Comparison of ENCODE assay signal across 22 mouse cellular contexts in genomic region chr4:45371261-45371660, GRCm38 (mm10). TPM values are rescaled to one million over a fixed set of nuclear protein-coding genes. Genes with fewer than 3 reads are reported as not detected.
A peak's percentile ranks its signal among the peaks of the same experiment; 100 is the strongest.
DNase-seq lines count a peak whose midpoint lies in the region; ATAC-seq and TF ChIP-seq lines count a peak whose summit lies in the region.
"Had no signal": no experiment of that assay in that cellular context is flagged by ENCODE, and none has a peak within 500 bp of the region (broad histone marks: within the 10 kb centered on the region; RNA-seq: fewer than 3 reads in every experiment).

No protein-coding gene starts in this region.

- no peak overlapping the region for H3K9ac ChIP-seq in lung, embryonic 16.5 days (ENCODE audit: low read length)
- H3K9ac ChIP-seq: forebrain, embryonic 13.5 days; forebrain, postnatal 0 days; heart, embryonic 13.5 days; hindbrain, embryonic 15.5 days had no signal

- no peaks in the 10 kb centered on the region for H3K9me3 ChIP-seq in lung, embryonic 16.5 days (ENCODE audit: control insufficient read depth, low read length)
- no peaks in the 10 kb centered on the region for H3K9me3 ChIP-seq in midbrain, embryonic 10.5 days (replicated peaks)
- H3K9me3 ChIP-seq: embryonic facial prominence, embryonic 10.5 days; forebrain, embryonic 13.5 days; G1E; heart, embryonic 13.5 days; hindbrain, embryonic 15.5 days had no signal

- peak; percentile 90 for ATAC-seq in lung, embryonic 16.5 days (ENCODE audit: low read depth)
- ATAC-seq: CD4-positive, CD25-positive, alpha-beta regulatory T cell, adult 4 months; forebrain, embryonic 13.5 days; forebrain, postnatal 0 days had no signal

- no peak overlapping the region for H3K4me3 ChIP-seq in kidney, adult 2 months (ENCODE audit: insufficient read depth, low read depth, low read length)
- no peak overlapping the region for H3K4me3 ChIP-seq in lung, embryonic 16.5 days (ENCODE audit: low read length)
- no peak overlapping the region for H3K4me3 ChIP-seq in midbrain, embryonic 10.5 days
- H3K4me3 ChIP-seq: embryonic facial prominence, embryonic 10.5 days; forebrain, embryonic 13.5 days; heart, embryonic 13.5 days; hindbrain, embryonic 15.5 days had no signal

- peak; percentile 58 for DNase-seq in kidney, adult 2 months
- DNase-seq in kidney, postnatal 4 days: no peak
- DNase-seq in lung, postnatal 25 days (ENCODE audit: low spot score): peak; percentile 66
- DNase-seq in embryo, embryonic 10 days (ENCODE audit: low spot score): no peak
- no peak for DNase-seq in midbrain, embryonic 10.5 days (ENCODE audit: low spot score)
- DNase-seq in gastrocnemius, adult 18-20 months (ENCODE audit: low spot score): no peak
- DNase-seq: adrenal gland, postnatal 14 days; B cell, adult 2 months; cerebellum, adult 11-12 months; cerebellum, adult 9-11 months; cerebellum, postnatal 36 days; forebrain, postnatal 0 days; gastrocnemius, postnatal 36 days; heart, adult 11 months; heart, postnatal 36 days had no signal

- no peaks in the 10 kb centered on the region for H3K27me3 ChIP-seq in kidney, adult 2 months (replicated peaks; ENCODE audit: control insufficient read depth, insufficient read depth, low read length)
- H3K27me3 ChIP-seq in lung, embryonic 16.5 days (ENCODE audit: control insufficient read depth, insufficient read depth, low read depth, low read length): no peaks in the 10 kb centered on the region
- no peaks in the 10 kb centered on the region for H3K27me3 ChIP-seq in midbrain, embryonic 10.5 days (ENCODE audit: low read depth, poor library complexity, severe bottlenecking)
- H3K27me3 ChIP-seq: forebrain, embryonic 13.5 days; heart, embryonic 13.5 days; hindbrain, embryonic 15.5 days had no signal

- no peak for TF ChIP-seq POLR2A in kidney, adult 2 months (IDR thresholded peaks at IDR 0.05; ENCODE audit: low read depth, low read length)

- peak overlapping the region; percentile 69; the same call in 1 of the 2 replicates for H3K27ac ChIP-seq in kidney, adult 2 months (ENCODE audit: insufficient read depth, low read depth, low read length)
- peak overlapping the region; percentile 88 for H3K27ac ChIP-seq in lung, embryonic 16.5 days (ENCODE audit: low read length)
- no peak overlapping the region for H3K27ac ChIP-seq in midbrain, embryonic 10.5 days (replicated peaks)
- H3K27ac ChIP-seq: embryonic facial prominence, embryonic 10.5 days; forebrain, embryonic 13.5 days; heart, embryonic 13.5 days; hindbrain, embryonic 15.5 days had no signal

- H3K4me1 ChIP-seq in kidney, adult 2 months (ENCODE audit: control insufficient read depth, insufficient read depth, low read length): peaks cover 10% of the 10 kb centered on the region; the same call in 1 of the 2 replicates
- no peaks in the 10 kb centered on the region for H3K4me1 ChIP-seq in lung, embryonic 16.5 days (replicated peaks; ENCODE audit: control insufficient read depth, insufficient read depth, low read length)
- no peaks in the 10 kb centered on the region for H3K4me1 ChIP-seq in midbrain, embryonic 10.5 days
- H3K4me1 ChIP-seq: embryonic facial prominence, embryonic 10.5 days; forebrain, embryonic 13.5 days; heart, embryonic 13.5 days; hindbrain, embryonic 15.5 days had no signal

- peaks cover 8% of the 10 kb centered on the region for H3K36me3 ChIP-seq in kidney, adult 2 months (ENCODE audit: control insufficient read depth, insufficient read depth, low read length)
- H3K36me3 ChIP-seq in lung, embryonic 16.5 days (ENCODE audit: control insufficient read depth, insufficient read depth, low read length): peaks cover 35% of the 10 kb centered on the region
- H3K36me3 ChIP-seq in midbrain, embryonic 10.5 days: peaks cover 71% of the 10 kb centered on the region

- TF ChIP-seq CTCF in kidney, adult 2 months (conservative IDR thresholded peaks at IDR 0.05; ENCODE audit: insufficient read depth, insufficient read length, low read depth, low read length): no peak

- WGBS in kidney, adult 2 months: 49% methylated on average over 3 of the region's 3 CpGs
- WGBS in lung, embryonic 16.5 days: 47% methylated on average over 3 of the region's 3 CpGs
- 91% methylated on average over 3 of the region's 3 CpGs for WGBS in midbrain, embryonic 10.5 days

- no peak overlapping the region for H3K4me2 ChIP-seq in lung, embryonic 16.5 days (ENCODE audit: low read depth, low read length)
- H3K4me2 ChIP-seq: forebrain, embryonic 13.5 days; heart, embryonic 13.5 days; hindbrain, embryonic 15.5 days had no signal

RNA-seq across cellular contexts. Expression of gene Exosc3, which starts 28.7 kb away (rescaled TPM):
- polyA plus RNA-seq in kidney, adult 2 months (2012; rRNA removed): 16.3 and 16.7 TPM in 2 replicates
- polyA plus RNA-seq in lung, embryonic 16.5 days (2015; fragmentation: Nextera tagmentation; extraction: Ambion mirVana): 64.4 and 77.4 TPM in 2 replicates
- 113 and 121 TPM in 2 replicates for polyA plus RNA-seq in midbrain, embryonic 10.5 days (2016; fragmentation: Nextera tagmentation; extraction: Ambion mirVana)
- 10 to 100 TPM; 11.5 to 12.3 TPM for total RNA-seq in gastrocnemius, adult 18-20 months (2021)

RNA-seq across cellular contexts. Expression of gene Dcaf10, which starts 29.4 kb away (rescaled TPM):
- 8.5 and 12.2 TPM in 2 replicates for polyA plus RNA-seq in kidney, adult 2 months (2012; rRNA removed)
- polyA plus RNA-seq in lung, embryonic 16.5 days (2015; fragmentation: Nextera tagmentation; extraction: Ambion mirVana): 9.7 and 10.2 TPM in 2 replicates
- polyA plus RNA-seq in midbrain, embryonic 10.5 days (2016; fragmentation: Nextera tagmentation; extraction: Ambion mirVana): 7.7 and 8.1 TPM in 2 replicates
- total RNA-seq in gastrocnemius, adult 18-20 months (2021): 1 to 10 TPM; 8.7 to 9.0 TPM

RNA-seq across cellular contexts. Expression of gene Slc25a51, which starts 37.3 kb away (rescaled TPM):
- 145 and 157 TPM in 2 replicates for polyA plus RNA-seq in kidney, adult 2 months (2012; rRNA removed)
- 69.4 and 75.7 TPM in 2 replicates for polyA plus RNA-seq in lung, embryonic 16.5 days (2015; fragmentation: Nextera tagmentation; extraction: Ambion mirVana)
- 78.3 and 80.1 TPM in 2 replicates for polyA plus RNA-seq in midbrain, embryonic 10.5 days (2016; fragmentation: Nextera tagmentation; extraction: Ambion mirVana)
- 10 to 100 TPM; 90.9 to 92.9 TPM for total RNA-seq in gastrocnemius, adult 18-20 months (2021)

Comparison
In these comparisons a context has a peak if more than half of its experiments do, and no peak if none do; other contexts are left out.
1. DNase-seq: peak in kidney, adult 2 months (single experiment) and lung, postnatal 25 days (single experiment); none in kidney, postnatal 4 days (0 of 2), embryo, embryonic 10 days (single experiment), midbrain, embryonic 10.5 days (single experiment) and gastrocnemius, adult 18-20 months (single experiment).